Mouse (Mus musculus) bone marrow macrophage, adult 2 months (primary cell): ENCODE results near the gene Smgc. TPM values are rescaled to one million over a fixed set of nuclear protein-coding genes. Genes with fewer than 3 reads are reported as not detected.
"Not testable (repeated sequence)": the region's sequence is repeated elsewhere in the genome, so short reads cannot be mapped to it uniquely, and the experiment has no call there.

Experiments used
- H3K27ac ChIP-seq: 2 replicates; pipeline ENCODE4 v1.5.1; 2012; ENCODE audit warnings: low read depth, low read length; ENCODE audit not compliant: insufficient read depth
- H3K4me1 ChIP-seq: 2 replicates; pipeline ENCODE4 v1.6.1; 2012; ENCODE audit warnings: low read length; ENCODE audit not compliant: control insufficient read depth, insufficient read depth
- H3K4me3 ChIP-seq: 2 replicates; pipeline ENCODE4 v1.5.1; 2012; ENCODE audit warnings: mild to moderate bottlenecking, low read length, moderate library complexity; ENCODE audit not compliant: insufficient read depth
- CTCF ChIP-seq: IDR thresholded peaks from 2 replicates; pipeline ENCODE4 v1.5.1; 2012; ENCODE audit warnings: low read depth, mild to moderate bottlenecking, low read length, moderate library complexity
- POLR2A ChIP-seq: IDR thresholded peaks from 2 replicates; pipeline ENCODE4 v1.6.1; 2012; ENCODE audit warnings: mild to moderate bottlenecking, low read depth, low read length, borderline replicate concordance
- polyA plus RNA-seq: library from polyadenylated mRNA; stranded (reverse); fragments of >200 nt; gene quantifications from 2 replicates; pipeline ENCODE4 v1.2.4, GENCODE M21; 2012; ENCODE audit not compliant: missing spikeins, insufficient read depth, insufficient read length

The Smgc gene
- not detected in 2 replicates for polyA plus RNA-seq

DNA sequence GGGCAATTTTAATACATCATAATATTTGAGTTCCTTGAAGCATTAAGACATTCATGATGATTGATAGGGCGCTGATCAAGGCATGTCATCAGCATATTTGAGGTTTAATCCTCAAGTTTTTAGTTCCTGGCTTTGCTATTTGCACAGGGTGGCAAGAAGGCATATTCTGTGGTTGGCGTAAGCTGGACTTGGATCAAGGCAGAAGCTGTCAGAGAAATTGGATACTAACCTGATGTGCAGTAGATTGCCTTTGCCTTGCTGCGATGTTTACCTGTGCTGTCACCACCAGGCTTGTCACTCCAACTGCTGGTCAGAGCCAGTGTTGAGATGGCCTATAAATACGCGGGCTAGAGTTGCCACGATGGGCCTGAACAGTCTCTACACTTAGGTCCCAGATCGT lies at the start of gene Smgc:
Gene Smgc (plus strand): TSS at position 301 of the 400 bp plus-strand sequence.
- H3K4me1 ChIP-seq, result no peaks in the 10 kb centered on the region
- no peak within 1 kb of the TSS for H3K4me3 ChIP-seq
- TF ChIP-seq CTCF (no peak), POLR2A (no peak)
- H3K27ac ChIP-seq, result no peak within 1 kb of the TSS

GRCm38 (mm10) chr15:91788338-91788737 lies 49.7 kb upstream of the Smgc start:
- Histone ChIP-seq H3K4me1 (no peaks in the 10 kb centered on the region), H3K4me3 (no peak overlapping the region), H3K27ac (no peak overlapping the region)
- TF ChIP-seq CTCF (no peak), POLR2A (no peak)

DNA sequence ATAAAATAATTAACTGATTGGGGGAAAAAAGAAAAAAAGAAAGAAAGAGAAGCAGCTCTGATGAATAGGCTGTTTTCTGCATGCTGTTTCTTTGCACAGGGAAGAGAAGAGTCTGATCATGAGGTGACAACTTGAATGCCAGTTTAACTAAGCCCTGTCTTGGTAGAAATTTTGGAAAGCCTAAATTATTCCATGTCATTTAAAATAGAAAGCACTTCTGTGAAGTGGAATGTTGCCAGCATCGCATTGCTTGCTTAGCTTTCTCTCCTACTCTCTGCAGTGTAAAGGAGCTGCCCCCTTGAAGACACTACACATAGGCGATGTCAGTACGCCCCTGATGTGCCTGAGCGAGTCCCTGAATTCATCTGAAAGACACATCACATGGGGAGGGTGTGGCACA lies 31.6 kb upstream of the Smgc start:
- Histone ChIP-seq H3K4me3 (no peak overlapping the region), H3K27ac (no peak overlapping the region), H3K4me1 (no peaks in the 10 kb centered on the region)
- TF ChIP-seq CTCF (no peak), POLR2A (no peak)

DNA sequence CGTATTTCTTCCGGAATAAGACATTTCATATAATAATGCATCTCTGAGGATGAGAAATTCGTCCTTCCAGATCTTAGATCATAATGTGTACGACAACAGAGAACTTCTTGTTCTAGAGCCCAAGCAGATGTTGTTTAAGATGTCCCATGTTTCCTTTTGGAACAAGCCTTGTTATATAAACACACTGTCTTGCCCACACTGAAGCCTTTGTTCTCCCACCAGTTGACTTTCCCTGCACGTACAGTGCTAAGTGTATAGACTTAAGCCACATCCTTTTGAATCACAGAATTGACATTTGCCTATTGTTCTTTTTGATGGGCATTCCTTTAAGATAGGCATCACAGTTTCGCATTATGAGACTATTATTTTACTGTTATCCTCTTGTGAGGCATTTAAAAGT lies 2.7 kb upstream of the Smgc start:
- Histone ChIP-seq H3K27ac (no peak overlapping the region), H3K4me1 (no peaks in the 10 kb centered on the region), H3K4me3 (no peak overlapping the region)
- TF ChIP-seq CTCF (no peak), POLR2A (no peak)

DNA sequence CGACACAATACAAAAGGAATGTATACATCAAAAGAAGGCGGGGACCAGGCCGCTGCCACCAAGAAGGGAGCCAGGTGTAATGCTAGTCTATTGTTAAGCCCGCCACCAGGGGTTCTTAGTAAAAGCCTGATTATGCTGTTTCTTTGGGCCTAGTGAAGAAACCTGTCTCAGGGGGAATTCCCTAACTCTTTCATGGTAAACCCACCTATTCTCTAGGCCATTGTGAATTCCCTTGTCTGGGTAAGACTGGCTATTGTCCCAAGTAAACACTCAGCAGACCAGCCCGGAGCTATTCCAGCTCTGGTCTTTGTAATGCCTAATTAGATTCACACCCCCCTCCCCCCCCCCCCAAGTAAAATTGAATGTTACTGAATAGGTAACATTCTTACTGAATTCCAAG lies 26.1 kb downstream of the Smgc start:
- not testable (repeated sequence) for H3K27ac ChIP-seq, H3K4me3 ChIP-seq, H3K4me1 ChIP-seq

- no peaks in the 10 kb centered on the region for H3K4me1 ChIP-seq
- no peak overlapping the region for H3K4me3 ChIP-seq
- TF ChIP-seq CTCF, result no peak
- TF ChIP-seq POLR2A, result no peak
- no peak overlapping the region for H3K27ac ChIP-seq
Observed at GRCm38 (mm10) chr15:91900245-91900644, 62.2 kb downstream of the Smgc start.

DNA sequence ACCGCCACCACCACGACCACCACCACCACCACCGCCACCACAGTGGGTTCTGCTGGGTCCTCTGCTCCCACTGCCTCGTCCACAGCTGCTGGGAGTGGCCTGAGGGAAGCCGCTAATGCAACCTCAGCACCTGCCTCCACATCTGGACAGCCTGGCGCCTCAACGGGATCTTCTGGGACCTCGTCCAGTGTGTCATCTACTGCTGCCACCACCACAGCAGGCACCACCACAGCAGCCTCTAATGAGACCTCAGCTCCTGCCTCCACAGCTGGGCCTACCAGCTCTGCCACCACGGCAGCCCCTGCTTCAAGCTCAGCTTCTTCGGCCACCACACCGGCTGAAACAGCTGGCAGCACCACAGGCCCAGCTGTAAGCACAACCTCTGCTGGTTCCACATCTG lies 69.0 kb downstream of the Smgc start:
- H3K4me3 ChIP-seq, H3K27ac ChIP-seq, H3K4me1 ChIP-seq: not testable (repeated sequence)

Other genes starting within 250 kb of the Smgc start
- 4.2 and 4.6 TPM in 2 replicates for gene Lrrk2, start 165.1 kb upstream of the Smgc start, polyA plus RNA-seq
- gene Cntn1, start 212.9 kb downstream of the Smgc start, polyA plus RNA-seq, result 0.31 TPM in 1 of 2 replicates, not detected in the other